Mouse (Mus musculus) urinary bladder, postnatal 10 days (tissue): ENCODE measurements at regions not wholly inside any gene's neighbourhood (a gene's known extent, or its start where the extent isn't known, plus 50 kb on each side); places are given as distances from the start of the nearest gene placed in this dataset.
A peak's percentile ranks its signal among the peaks of the same experiment; 100 is the strongest.

Experiments used
- DNase-seq: peaks from one replicate; pipeline ENCODE4 v3.0.0; 2022; ENCODE audit warnings: low spot score

DNA sequence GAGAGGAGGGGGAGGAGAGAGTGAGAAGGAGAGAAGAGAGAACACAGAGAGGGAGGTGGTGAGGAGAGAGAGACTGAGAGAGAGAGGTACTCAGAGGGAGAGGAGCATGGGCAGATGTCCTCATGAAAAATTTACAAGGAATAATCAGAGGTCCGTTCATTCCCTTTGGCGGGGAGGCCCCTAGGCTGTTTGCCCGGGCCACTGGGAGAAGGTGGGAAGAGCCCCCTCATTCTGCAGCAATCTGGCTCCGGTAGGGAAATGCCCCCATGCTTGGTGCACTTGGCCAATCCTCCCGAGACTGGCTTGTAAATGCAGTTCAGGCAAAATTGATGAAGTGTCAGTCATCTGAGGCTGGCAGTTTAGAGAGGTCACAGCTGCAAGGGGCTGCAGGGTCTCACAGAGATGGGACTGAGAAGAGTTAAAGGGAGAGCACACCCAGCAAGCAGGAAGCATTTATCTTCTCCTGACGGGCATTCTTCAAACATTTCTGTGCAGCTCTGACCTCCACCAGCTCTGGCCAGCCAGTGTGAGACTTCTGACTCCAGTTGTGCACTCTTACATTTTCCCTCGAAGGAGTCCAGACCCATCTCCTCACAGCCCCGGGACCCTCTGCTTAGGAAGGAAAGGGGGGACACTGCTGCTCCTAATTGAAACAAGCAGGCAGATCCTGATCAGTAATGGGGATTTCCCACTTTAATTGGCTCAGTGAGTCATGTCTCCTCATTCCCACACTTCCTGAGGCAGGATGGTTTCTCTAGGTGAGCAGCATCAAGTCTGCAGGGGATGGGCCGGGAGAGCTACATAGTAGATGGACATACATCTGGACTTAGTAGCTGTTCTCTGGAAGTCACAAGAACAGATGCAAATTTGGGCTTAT lies 65.5 kb downstream of the Cmpk2 start:
- DNase-seq: no peak

DNA sequence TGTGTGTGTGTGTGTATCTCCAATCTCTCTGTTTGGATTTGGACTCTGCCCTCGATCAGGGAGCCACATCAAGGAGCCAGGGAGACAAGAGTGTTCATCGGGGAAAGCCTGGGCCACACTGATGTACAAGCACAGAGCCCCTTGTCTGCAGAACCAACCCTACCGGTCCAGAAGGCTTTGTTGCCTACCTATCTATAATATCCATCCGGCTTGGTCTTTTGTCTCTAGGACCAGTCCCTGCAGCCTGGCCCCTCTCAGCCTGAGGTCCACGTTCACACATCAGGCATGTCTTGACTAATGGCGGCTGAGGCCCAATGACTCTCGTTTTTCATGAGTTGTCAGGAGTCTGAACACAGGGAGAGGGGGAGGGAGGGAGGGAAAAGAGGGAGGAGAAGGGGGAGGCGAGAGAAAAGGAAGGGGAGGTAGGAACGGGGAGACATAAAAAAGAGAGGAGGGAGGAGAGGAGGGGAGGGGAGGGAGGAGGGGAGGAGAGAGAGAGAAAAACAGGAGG lies 64.7 kb downstream of the Cmpk2 start:
- DNase-seq: no peak

DNA sequence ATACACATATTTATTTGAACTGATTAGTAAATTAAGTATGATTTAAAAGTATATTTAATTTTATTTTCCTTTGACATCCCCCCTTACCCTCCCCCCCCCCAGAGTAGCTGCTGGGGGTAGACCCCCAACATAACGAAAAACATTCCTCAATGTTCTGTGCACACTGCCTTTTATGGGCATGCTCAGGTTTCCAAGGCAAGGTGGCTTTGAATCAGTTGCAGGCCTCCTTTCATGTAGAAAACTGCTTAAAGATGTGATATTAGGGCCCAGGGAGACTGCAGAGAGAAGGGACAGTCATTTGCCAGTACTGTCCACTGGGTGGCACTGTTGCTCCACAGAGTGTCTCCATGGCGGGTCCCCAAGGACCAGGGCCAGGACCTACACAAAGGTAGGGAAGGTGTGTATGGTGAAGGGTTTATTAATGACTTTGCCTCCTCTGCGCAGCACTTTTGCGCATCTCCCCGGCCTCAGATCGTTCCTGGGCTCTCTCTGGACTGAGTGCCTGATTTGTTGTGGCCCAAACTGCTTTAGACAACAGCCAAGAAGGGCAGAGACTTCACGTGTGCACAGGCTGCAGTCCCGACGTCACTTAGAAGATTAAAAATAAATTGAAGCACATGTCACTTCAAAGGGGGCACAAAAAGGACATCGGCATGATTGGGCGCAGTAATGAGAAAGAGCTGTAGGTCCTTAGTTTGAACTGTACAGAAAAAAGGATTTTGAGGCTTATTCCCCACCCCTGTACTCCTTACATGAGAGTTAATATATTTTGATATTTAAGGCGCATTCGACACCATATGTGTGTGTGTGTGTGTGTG lies 64.0 kb downstream of the Cmpk2 start:
- peak; percentile 35 for DNase-seq

DNA sequence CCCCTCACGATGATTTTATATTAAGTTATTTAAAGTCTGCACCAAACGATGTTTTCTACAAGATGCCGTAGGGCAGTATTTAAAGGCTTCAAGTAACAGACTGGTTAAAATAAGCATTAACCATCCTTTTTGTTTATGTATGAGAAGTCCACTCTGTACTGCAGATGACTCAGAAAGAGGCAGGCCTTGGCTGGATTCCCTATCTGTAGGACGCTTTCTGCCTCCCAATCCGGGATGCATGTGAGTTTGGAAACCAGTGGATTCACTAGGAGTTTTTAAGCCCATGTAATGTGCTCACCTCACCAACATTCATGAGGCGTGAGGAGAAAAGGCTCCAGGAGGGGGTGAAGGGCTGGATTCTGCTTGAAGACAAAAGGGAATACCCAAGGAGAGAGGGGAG lies 63.1 kb downstream of the Cmpk2 start:
- no peak for DNase-seq
